Mouse (Mus musculus) bone marrow macrophage, adult 2 months (primary cell): ENCODE measurements around the gene Camkmt. TPM values are rescaled to one million over a fixed set of nuclear protein-coding genes. Genes with fewer than 3 reads are reported as not detected.

ENCODE experiments used
- H3K27ac ChIP-seq: 2 replicates; pipeline ENCODE4 v1.5.1; 2012; ENCODE audit warnings: low read depth, low read length; ENCODE audit not compliant: insufficient read depth
- H3K4me1 ChIP-seq: 2 replicates; pipeline ENCODE4 v1.6.1; 2012; ENCODE audit warnings: low read length; ENCODE audit not compliant: control insufficient read depth, insufficient read depth
- H3K4me3 ChIP-seq: 2 replicates; pipeline ENCODE4 v1.5.1; 2012; ENCODE audit warnings: mild to moderate bottlenecking, low read length, moderate library complexity; ENCODE audit not compliant: insufficient read depth
- CTCF ChIP-seq: IDR thresholded peaks from 2 replicates; pipeline ENCODE4 v1.5.1; 2012; ENCODE audit warnings: low read depth, mild to moderate bottlenecking, low read length, moderate library complexity
- POLR2A ChIP-seq: IDR thresholded peaks from 2 replicates; pipeline ENCODE4 v1.6.1; 2012; ENCODE audit warnings: mild to moderate bottlenecking, low read depth, low read length, borderline replicate concordance
- polyA plus RNA-seq: library from polyadenylated mRNA; stranded (reverse); fragments of >200 nt; gene quantifications from 2 replicates; pipeline ENCODE4 v1.2.4, GENCODE M21; 2012; ENCODE audit not compliant: missing spikeins, insufficient read depth, insufficient read length

Gene Camkmt
- polyA plus RNA-seq, 1 experiment = 10.8 TPM

- H3K4me3 ChIP-seq = no peak overlapping the region
- TF ChIP-seq CTCF (no peak), POLR2A (no peak)
- H3K4me1 ChIP-seq = no peaks in the 10 kb centered on the region
- H3K27ac ChIP-seq = no peak overlapping the region
Observed at GRCm38 (mm10) chr17:85495012-85495754, 404.8 kb downstream of the Camkmt start.

- no peaks in the 10 kb centered on the region for H3K4me1 ChIP-seq
- H3K27ac ChIP-seq = no peak overlapping the region
- no peak overlapping the region for H3K4me3 ChIP-seq
- TF ChIP-seq POLR2A (no peak), CTCF (no peak)
Observed at GRCm38 (mm10) chr17:85495871-85496270, 405.5 kb downstream of the Camkmt start.

GRCm38 (mm10) chr17:85504888-85505287 lies 414.5 kb downstream of the Camkmt start:
- no peak overlapping the region for H3K27ac ChIP-seq
- TF ChIP-seq CTCF = no peak
- no peak overlapping the region for H3K4me3 ChIP-seq
- no peaks in the 10 kb centered on the region for H3K4me1 ChIP-seq

- Histone ChIP-seq H3K4me3 (no peak overlapping the region), H3K27ac (no peak overlapping the region), H3K4me1 (no peaks in the 10 kb centered on the region)
- TF ChIP-seq CTCF (no peak), POLR2A (no peak)
Observed at GRCm38 (mm10) chr17:85506206-85507088, 416.1 kb downstream of the Camkmt start.

DNA sequence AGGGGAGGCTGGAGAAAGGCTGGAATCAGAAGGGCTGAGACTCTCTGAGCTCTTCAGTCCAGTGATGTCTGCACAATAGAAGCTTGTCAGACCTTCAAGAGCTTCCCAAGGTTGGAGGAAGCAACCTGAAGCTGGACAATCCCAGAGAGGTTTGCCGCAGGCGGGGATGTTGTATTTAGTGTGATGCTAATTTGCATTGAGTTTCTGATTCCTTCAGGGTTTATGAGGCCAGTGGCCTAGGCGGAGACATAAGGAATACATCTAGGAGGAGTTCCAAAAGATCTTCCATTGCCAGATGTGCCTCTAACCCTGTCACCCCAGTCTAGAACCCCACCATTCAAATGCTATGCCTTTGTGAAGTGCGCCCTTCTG lies 416.7 kb downstream of the Camkmt start:
- H3K27ac ChIP-seq = no peak overlapping the region
- H3K4me3 ChIP-seq = no peak overlapping the region
- no peak for TF ChIP-seq POLR2A
- no peak for TF ChIP-seq CTCF

More for the DNA sequence above, 416.7 kb downstream of the Camkmt start:
- no peaks in the 10 kb centered on the region for H3K4me1 ChIP-seq

Other genes starting within 250 kb of the Camkmt start
- gene Ppm1b, start 133.8 kb upstream of the Camkmt start, polyA plus RNA-seq = 38.7 and 40.2 TPM in 2 replicates
- gene Slc3a1, start 62.2 kb upstream of the Camkmt start, polyA plus RNA-seq = 0.32 TPM in 1 of 2 replicates, not detected in the other
- gene Prepl, start 311 bp upstream of the Camkmt start, polyA plus RNA-seq = 16.3 and 16.7 TPM in 2 replicates